Mouse (Mus musculus) splenic B cell, adult 2 months (primary cell): ENCODE results near the gene Uggt1.

Experiments
- DNase-seq: peaks from one replicate; pipeline ENCODE4 v3.0.0-alpha.2; 2011; ENCODE audit warnings: low read depth, low spot score
- H3K27me3 ChIP-seq: 2 replicates; pipeline ENCODE4 v1.6.1; 2012; ENCODE audit warnings: mild to moderate bottlenecking, low read length, moderate library complexity, mixed read lengths; ENCODE audit not compliant: control insufficient read depth, poor library complexity, insufficient read depth, severe bottlenecking
- H3K36me3 ChIP-seq: 2 replicates; pipeline ENCODE4 v1.6.1; 2012; ENCODE audit warnings: mild to moderate bottlenecking, low read length, moderate library complexity, mixed read lengths; ENCODE audit not compliant: control insufficient read depth, poor library complexity, insufficient read depth, severe bottlenecking

The Uggt1 gene

DNA sequence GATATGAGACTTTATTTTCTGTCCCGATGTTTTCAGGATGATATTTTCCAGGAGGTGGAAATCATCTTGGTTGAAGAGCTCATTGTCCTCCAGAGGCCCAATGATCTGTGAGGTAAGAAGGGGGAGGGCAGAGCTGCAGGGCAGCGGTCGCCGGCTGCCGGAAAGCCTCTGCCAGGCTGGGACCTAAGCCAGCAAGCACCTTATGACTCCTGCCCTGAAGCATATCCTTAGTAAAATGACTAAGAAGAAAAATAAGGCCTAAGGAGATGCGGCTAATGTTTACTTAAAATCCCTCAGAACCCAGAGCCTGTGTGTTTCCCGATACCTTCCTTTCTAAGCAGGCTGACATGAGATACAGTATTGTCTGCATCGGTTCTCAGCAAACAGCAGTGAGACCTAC lies 71.1 kb downstream of the Uggt1 start:
- Histone ChIP-seq H3K36me3 (peaks cover 19% of the 10 kb centered on the region), H3K27me3 (no peaks in the 10 kb centered on the region)
- no peak for DNase-seq

DNA sequence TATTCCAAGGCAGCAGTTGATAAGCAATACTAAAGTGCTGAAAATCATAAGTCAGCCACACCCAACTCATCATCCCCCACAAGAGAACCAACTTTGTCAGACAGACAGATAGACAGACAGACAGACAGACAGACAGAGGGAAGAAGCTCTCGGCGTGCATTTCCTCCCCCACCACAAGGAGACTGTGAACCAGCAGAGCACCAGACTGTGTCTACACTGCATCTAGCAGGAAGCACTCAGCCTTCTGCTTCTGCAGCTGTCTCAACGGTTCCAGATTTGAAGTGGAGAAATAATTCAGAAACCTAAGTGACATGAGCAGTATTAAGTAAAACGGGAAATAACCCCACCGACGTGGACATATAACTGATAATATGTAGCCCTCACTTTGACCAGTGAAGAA lies 71.6 kb downstream of the Uggt1 start:
- Histone ChIP-seq H3K27me3 (no peaks in the 10 kb centered on the region), H3K36me3 (peaks cover 18% of the 10 kb centered on the region)
- no peak for DNase-seq

DNA sequence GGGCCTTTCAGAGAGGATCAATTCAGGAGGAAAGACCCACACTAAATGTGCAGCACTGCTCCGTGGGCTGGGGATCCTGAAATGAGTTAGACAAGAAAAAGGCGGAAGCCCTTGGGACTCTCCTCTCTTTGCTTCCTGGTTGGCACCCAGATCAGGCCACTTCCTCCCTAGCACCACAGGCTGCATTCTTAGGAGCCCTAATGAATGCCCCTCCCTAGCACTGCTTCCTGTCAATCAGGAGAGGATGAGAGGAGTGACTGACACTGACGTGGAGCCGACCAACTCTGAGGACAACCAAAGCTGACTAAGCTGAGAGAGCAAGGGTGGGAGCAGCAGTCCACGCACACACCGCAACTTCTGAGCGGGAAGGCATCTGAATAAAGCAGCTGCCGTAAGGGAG lies 81.8 kb downstream of the Uggt1 start:
- no peaks in the 10 kb centered on the region for H3K27me3 ChIP-seq
- peaks cover 15% of the 10 kb centered on the region for H3K36me3 ChIP-seq
- DNase-seq: no peak

DNA sequence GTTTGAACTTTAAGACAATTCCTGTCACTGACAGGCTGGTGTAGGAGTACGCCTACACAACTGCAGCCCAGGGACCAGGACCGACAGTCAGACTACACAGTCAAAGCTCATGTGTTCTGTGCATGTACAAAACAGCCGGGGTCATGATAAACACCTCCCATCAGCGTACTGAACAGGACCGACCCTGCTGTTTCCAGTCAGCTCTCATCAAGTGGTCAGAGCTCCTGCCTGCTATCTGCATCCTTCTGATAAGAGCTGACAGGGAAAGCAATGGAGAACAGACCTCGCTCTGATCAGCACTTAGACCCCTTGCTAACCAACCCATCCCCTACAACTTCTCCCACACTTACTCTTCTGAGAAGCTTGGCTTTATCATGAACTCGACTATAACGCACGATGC lies 83.3 kb downstream of the Uggt1 start:
- DNase-seq: no peak
- peaks cover 13% of the 10 kb centered on the region for H3K36me3 ChIP-seq
- H3K27me3 ChIP-seq: no peaks in the 10 kb centered on the region

DNA sequence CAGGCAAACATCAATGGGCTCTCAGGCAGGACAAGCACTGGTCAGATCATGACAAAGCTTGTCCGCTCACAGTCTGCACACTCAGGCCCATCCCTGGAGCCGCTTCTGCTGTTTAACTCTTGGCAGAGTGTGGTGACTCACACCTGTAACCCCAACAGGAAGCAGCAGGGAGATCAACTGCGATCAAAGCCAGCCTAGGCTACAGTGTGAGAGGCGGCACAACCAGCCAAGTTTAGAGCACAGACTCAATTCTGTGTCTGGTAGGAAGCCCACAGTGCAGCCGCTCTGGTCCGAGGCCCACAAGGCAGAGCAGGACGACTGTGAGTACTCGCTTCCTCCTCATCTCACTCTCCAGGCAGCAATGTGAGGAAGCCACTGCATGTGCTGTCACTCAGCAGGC lies 84.3 kb downstream of the Uggt1 start:
- H3K36me3 ChIP-seq: peaks cover 16% of the 10 kb centered on the region
- H3K27me3 ChIP-seq: no peaks in the 10 kb centered on the region
- no peak for DNase-seq

DNA sequence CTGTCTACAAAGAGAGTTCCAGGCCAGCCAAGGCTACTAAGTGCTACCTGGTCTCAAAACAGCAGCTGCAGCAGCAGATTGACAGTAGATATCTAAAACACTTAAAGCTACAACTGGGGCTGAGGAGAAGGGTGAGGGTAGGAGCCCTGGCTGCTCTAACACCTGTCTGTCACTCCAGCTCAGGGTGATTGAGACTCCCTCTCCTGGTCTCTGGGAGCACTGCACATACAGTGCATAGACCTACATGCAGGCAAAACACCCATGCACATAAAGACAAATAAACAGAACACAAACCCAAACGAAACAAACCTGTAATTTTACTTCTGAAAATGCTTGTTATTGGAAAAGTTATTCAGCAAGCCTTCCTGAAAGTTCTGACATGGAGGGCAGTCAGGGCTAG lies 95.1 kb downstream of the Uggt1 start:
- peaks cover 19% of the 10 kb centered on the region; the same call in 1 of the 2 replicates for H3K36me3 ChIP-seq
- peak; percentile 67 for DNase-seq
- H3K27me3 ChIP-seq: no peaks in the 10 kb centered on the region

DNA sequence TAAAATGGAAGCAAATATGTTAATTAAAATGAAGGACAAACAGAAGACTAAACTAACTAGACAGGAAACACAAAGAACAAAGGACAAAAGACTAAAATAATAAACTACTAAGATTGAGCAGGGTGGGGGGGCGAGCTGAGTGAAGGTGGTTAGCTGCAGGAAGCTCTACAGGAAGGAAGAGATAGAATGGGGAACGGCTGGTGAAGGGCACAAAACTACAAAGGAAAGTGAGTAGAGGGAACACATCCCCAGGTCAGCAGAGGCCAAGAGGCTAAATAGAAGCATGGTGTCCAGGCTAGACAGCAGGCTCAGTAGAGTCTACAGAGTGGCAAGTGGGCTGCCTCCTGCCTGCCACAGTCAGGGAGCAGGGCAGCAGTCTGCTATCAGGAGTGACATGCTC lies 95.7 kb downstream of the Uggt1 start:
- Histone ChIP-seq H3K36me3 (peaks cover 19% of the 10 kb centered on the region; the same call in 1 of the 2 replicates), H3K27me3 (no peaks in the 10 kb centered on the region)
- DNase-seq: no peak

DNA sequence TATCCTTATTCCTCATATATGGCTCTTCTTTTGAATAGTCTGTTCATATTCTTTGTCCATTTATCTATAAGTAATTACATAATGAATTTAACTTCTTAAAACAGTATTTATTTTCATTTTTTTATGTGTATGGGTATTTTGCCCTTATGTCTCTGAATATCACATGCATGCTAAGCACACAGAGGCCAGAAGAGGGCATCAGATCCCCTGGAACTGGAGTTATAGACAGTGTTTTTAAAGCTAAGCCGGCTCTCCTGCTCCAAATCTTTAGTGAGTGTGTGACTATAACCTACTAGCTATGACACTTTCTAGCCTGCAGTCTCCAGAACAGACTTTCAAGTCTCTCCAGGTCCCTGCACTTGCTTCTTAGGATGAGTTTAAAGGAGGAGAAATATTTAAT lies 99.5 kb downstream of the Uggt1 start:
- Histone ChIP-seq H3K27me3 (no peaks in the 10 kb centered on the region), H3K36me3 (peaks cover 11% of the 10 kb centered on the region; the same call in 1 of the 2 replicates)
- DNase-seq: peak; percentile 59

DNA sequence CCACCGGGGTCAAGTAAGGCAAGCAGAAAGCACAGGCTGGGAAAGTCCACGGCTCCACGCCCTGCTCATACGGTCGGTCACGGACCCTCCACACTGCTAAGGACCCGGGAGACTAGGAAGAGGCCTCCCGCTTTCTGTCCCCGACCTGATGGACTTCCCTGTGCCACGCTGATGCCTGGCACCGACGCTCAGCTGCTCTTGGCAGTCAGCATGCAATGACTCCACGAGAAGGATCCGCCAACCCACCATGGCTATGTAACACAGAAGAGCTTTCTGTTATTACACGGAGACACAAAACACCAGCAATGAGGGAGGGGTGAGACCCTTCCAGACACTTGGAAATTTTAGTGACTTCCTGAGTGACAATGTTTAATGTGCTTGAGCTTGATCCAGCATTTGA lies 104.2 kb downstream of the Uggt1 start:
- Histone ChIP-seq H3K27me3 (no peaks in the 10 kb centered on the region), H3K36me3 (peaks cover 3% of the 10 kb centered on the region; the same call in 1 of the 2 replicates)
- DNase-seq: no peak

DNA sequence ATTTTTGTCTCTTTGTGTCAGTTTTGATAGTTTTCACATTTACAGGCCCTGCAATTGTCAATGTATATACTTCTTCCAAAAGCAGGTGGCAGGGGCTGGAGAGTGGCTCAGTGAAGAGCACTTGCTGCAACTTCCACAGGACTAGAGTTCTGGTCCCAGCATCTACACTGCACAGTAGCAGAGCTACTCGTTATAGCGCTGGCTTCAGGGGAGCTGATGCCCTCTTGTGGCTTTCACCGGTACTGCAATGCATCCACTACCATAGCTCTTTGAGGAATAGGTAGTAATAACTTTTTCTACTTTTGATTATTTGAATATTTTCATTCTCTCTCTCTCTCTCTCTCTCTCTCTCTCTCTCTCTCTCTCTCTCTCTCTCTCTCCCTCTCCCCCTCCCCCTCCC lies 109.9 kb downstream of the Uggt1 start:
- peak; percentile 88 for DNase-seq
- H3K27me3 ChIP-seq: no peaks in the 10 kb centered on the region
- H3K36me3 ChIP-seq: no peaks in the 10 kb centered on the region

DNA sequence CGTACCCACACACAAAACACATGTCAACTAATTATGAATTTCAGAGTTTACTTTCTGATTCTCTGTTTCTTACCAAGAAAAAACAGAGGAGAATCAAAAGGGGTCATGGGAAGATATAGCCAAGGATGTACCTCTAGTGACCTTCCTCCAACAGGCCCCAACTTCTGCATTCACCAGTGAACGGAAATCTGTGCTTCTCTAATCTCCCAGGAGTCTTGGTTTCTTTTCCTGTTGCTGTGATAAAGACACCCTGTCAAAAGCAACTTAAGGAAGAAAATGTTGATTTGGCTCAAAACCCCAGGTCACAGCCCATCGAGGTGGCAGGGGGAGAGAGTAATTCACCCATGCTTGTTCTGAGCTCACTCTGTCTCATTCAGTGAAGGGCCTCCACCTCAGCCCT lies 110.9 kb downstream of the Uggt1 start:
- DNase-seq: peak; percentile 39
- H3K36me3 ChIP-seq: no peaks in the 10 kb centered on the region
- H3K27me3 ChIP-seq: no peaks in the 10 kb centered on the region

DNA sequence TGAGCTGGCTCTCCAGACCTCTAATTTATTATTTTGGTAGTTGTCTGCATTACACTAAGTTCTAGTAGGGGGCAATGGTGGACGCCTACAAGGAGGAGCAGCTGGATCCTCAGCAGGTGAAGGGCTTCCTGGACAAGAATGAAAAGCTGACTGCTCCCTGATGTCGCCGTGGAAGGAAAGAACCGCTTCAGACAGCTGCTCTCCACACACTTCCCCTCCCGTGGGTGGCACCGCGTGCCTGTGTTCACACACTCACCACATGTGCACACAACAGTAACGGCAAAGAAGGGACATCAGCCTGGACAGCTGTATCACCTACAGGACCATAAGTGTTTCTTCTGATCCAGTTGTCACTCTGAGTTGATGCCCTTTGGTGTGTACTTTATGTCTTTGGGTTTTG lies 111.5 kb downstream of the Uggt1 start:
- DNase-seq: peak; percentile 42
- no peaks in the 10 kb centered on the region for H3K27me3 ChIP-seq
- H3K36me3 ChIP-seq: no peaks in the 10 kb centered on the region

DNA sequence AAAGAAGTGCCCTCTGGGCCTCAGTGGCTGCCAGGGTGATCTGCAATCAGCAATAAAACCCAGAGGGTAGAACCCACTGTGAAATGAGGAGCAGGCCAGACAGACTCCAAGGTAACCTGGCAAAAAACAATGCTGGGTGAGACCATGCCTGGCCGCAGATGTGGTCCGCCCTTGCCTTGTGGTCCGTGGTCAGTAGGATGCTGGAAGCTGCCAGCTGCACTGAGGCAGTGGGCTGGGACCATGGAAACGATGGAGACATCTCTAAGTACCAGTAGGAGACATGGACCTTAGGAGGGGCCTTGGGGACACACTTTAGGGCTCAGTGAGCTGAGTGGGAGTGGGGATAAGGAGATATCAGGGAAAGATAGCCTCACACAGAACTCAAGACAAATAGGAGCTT lies 112.3 kb downstream of the Uggt1 start:
- Histone ChIP-seq H3K27me3 (no peaks in the 10 kb centered on the region), H3K36me3 (no peaks in the 10 kb centered on the region)
- no peak for DNase-seq

DNA sequence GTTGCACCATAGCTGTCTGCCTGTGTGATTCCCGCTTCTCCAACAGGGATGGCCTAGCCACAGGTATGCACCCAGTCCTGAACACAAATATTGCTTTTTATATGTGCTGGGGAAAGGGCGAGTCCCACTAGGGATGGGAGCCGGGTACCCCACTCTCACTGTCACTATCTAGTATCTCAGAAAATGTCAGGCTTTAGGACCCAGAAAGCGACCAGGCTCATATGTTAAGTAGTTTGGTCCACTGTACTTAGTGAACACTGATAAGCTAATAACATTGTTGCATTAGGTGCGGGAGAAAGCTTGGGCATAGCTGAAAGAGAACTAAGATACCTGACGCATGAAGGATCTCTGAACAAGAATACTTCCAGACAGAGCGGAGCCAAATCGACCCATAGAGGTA lies 112.8 kb downstream of the Uggt1 start:
- DNase-seq: no peak

DNA sequence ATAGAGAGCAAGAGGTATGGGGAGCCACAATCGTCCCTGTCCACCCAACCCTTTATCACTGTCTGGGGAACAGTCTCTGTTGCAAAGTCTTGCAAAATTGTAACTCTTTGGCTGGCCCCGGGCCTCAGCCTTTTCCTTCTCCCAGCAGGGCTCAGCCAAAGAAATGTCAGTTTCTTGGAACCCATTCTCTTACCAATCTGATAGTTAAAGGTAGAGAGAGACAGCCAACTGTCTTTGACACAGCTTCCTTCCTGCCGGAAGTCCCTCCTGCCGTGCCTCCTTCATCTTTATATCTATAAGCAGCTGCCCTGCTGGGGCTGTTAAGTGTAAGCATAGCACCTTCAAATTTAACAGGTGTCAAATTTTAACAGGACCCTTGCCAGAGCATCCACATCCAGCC lies 113.4 kb downstream of the Uggt1 start:
- H3K27me3 ChIP-seq: no peaks in the 10 kb centered on the region
- H3K36me3 ChIP-seq: no peaks in the 10 kb centered on the region
- no peak for DNase-seq

More for the DNA sequence above, 112.8 kb downstream of the Uggt1 start:
- Histone ChIP-seq H3K36me3 (no peaks in the 10 kb centered on the region), H3K27me3 (no peaks in the 10 kb centered on the region)

DNA sequence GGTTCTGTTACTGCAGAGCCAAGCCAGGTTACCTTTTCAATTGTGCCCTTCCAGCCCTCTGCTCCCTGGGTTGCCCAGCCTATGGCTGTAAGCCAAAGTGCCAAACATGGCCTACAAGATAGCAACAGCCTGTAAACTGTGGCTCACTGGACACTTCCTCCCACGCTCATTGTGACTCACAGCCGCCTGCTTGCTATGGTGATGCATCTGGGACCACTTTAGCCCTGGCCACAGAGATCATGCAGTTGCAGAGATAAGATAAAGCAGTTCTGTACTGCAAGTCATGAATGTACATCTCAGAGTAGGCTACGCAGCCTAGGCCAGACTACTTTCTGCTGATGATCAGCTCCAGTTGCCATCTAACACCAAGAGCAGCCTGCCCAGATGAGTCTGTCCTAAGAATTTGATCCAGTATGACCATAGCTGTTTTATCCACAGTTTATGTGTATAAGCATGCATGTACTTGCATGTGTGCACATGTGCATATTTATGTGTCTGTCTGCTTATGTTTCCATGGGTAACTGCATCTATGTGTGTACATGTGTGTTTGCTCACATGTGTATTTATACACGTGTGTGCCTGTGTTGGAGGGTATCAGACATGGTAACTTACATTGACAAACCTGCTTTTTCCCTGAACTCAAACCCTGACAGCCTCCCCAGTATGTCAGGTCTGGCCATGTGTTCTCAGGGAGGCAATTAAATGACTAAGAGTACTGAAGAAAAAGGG lies 114.0 kb downstream of the Uggt1 start:
- DNase-seq: no peak
- Histone ChIP-seq H3K27me3 (no peaks in the 10 kb centered on the region), H3K36me3 (no peaks in the 10 kb centered on the region)
